Mouse (Mus musculus): ENCODE results near the gene Prpf3. TPM values are rescaled to one million over a fixed set of nuclear protein-coding genes. Genes with fewer than 3 reads are reported as not detected.

Gene Prpf3
- polyA plus RNA-seq (2015; fragmentation: Nextera tagmentation; extraction: Ambion mirVana) = 25.4 and 27.7 TPM in 2 replicates

GRCm38 (mm10) chr3:95855502-95856089 is at the start of gene Prpf3:
TSS of gene Prpf3 (minus strand) at chr3:95855885.

GRCm38 (mm10) chr3:95904568-95904967 is 48.9 kb upstream of the Prpf3 start, which contains the start of gene Car14:
TSS of gene Car14 (minus strand) at chr3:95904691.

DNA sequence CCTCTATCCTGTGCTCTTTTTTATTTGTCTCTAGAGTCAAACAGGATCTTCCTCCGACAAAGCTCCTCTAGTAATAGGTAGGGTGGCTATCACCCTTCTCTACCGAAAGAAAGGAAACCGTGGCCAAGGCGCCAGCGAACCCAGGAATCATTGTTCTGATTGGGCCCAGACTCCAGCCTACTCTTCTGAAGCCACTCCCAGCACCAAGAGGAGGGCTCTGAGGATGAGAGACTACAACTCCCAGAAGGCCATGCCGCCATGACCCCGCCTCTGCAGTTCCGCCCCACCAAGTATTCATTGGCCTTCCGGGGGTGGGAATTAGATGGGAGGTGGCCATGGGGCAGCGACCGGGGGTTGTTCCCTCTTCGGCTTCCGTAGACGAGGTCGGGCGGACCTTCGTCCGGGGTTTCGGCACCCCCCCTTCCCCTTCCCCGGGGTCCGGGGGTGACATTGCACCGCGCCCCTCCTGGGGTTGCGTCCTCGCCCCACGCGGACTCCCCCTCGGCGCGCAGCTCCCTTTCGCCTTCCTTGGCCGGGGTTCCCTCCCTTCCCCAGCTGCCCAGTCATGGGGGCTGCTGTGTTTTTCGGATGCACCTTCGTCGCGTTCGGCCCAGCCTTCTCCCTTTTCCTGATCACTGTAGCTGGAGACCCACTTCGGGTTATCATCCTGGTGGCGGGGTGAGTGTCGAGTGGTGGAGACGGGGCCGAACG is 38.1 kb upstream of the Prpf3 start, which contains the start of gene Aph1a:
Gene Aph1a (plus strand): TSS at position 364 of the 711 bp plus-strand sequence.

DNA sequence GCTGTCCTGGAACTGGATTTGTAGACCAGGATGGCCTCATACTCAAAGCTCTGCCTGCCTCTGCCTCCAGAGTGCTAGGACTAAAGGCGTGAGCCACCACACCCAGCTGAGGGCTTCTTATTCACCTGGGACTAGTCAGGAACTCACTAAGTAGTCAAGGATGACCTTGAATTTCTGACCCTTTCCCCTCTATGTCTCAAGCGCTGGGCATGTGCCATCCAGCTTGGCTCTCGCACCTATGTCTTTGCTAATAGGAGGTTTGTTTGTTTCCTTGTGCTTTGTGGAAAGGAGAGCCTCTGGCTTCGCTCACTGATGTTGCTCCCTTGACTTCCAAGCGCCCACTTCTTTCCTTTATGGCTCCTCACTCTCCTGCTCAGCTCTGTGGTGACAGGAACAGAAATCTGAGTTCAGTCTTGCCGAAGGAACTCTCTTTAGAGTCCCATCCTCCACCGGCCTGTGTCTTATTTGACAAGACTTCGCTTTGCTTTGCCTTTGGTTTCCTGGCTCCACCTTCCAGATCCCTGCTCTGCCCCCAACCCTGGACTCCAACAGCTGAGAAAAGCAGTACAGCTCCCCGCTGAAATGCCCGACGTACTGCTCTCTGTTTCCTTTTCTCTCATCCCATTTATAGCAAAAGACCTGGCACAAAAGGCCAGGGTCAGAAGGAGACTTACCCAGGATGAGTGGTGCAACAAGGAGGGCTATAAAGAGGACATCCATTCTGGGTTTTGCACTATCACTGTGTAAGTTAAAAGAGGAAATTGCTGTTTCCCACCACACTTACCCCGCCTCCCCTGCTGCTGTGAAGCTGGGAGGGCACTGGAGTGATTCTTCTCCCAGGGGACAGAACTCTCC is 35.8 kb upstream of the Prpf3 start, which contains the start of gene BC028528:
Gene BC028528 (minus strand): TSS at position 795 of the 855 bp plus-strand sequence.

DNA sequence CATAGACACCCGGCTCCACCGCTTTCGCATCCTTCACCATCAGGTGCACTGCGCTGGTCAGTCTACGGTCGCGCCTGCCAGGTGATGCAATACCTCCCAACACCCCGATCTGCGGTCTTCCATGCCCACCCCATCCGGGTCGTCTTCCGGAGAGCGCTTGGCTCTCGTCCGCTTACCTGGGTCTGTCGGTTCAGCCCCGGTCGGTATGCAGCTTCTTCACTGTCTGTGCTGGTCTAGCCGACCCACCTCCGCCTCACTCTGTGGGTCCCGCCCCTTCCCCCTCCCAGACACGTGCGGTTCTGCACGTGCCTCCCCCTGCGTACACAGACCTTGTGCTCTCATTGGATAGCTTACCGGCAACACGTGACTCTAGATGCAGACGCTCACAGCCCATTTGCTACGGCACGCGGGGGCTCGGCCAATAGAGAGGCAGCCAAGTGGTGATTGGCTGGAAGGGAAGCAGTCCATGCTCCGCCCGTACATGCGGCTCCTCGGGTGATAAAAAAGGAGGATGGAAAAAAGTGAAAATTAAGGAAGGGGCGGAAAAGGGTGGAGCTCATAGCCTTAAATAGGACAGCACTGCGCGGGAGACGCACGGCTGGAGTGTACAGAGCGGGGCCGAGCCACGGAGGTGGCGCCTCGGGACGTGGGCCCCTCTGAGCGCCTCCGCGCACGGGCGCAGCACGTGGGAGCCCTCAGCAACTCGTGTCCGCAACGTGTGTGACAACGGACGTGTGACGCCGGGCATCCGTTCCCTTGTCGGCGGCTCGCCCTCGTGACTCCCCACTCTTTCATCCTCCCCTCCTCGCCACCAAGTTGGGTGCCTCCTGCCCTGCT is 26.5 kb upstream of the Prpf3 start, which contains the start of gene Ciart:
Gene Ciart (minus strand): TSS at position 273 of the 837 bp plus-strand sequence.

DNA sequence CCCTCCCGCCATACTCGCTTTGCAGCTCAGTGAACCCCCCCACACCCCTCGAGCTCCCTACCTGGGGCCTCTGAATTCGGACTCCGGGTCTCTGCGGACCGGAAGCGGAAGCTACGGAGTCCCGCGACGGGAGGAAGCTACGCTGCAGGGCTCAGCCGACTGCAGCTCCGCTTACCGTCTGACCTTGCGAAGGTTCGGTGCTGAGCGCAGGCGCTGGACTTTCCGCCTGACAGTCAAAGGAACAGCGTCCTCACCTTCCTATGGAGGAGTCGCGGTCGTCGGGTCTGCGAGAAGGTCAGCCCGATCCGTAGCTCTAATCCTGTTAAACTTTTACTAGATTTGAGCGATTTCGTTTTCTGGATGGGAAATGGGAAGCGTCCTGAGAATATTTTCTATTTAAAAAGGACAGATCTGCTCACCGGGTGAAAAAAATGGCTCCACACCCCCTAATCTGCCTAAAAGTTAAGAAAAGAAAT is 15.7 kb upstream of the Prpf3 start, which contains the start of gene Mrps21:
Gene Mrps21 (minus strand): TSS at position 128 of the 476 bp plus-strand sequence.

GRCm38 (mm10) chr3:95818571-95819288 is 37.0 kb downstream of the Prpf3 start, which contains the start of gene Rprd2:
TSS of gene Rprd2 (minus strand) at chr3:95818863.

Other genes with a start within 250 kb of the Prpf3 start
- gene Ensa, start 230.9 kb downstream of the Prpf3 start, polyA plus RNA-seq (2015; fragmentation: Nextera tagmentation; extraction: Ambion mirVana) = 40.4 and 42.2 TPM in 2 replicates
- 55.0 and 55.3 TPM in 2 replicates for gene Mcl1, start 197.1 kb downstream of the Prpf3 start, polyA plus RNA-seq (2015; fragmentation: Nextera tagmentation; extraction: Ambion mirVana)
- 1.9 and 3.0 TPM in 2 replicates for gene Adamtsl4, start 168.0 kb downstream of the Prpf3 start, polyA plus RNA-seq (2015; fragmentation: Nextera tagmentation; extraction: Ambion mirVana)
- 26.6 and 30.1 TPM in 2 replicates for gene Ecm1, start 116.3 kb downstream of the Prpf3 start, polyA plus RNA-seq (2015; fragmentation: Nextera tagmentation; extraction: Ambion mirVana)
- gene Tars2, start 95.7 kb downstream of the Prpf3 start, polyA plus RNA-seq (2015; fragmentation: Nextera tagmentation; extraction: Ambion mirVana) = 30.3 and 33.5 TPM in 2 replicates
- 13.3 and 13.6 TPM in 2 replicates for gene Rprd2, start 37.0 kb downstream of the Prpf3 start, polyA plus RNA-seq (2015; fragmentation: Nextera tagmentation; extraction: Ambion mirVana)
- gene Mrps21, start 15.6 kb upstream of the Prpf3 start, polyA plus RNA-seq (2015; fragmentation: Nextera tagmentation; extraction: Ambion mirVana) = 226 and 236 TPM in 2 replicates
- gene Ciart, start 26.4 kb upstream of the Prpf3 start, polyA plus RNA-seq (2015; fragmentation: Nextera tagmentation; extraction: Ambion mirVana) = 0.75 and 1.0 TPM in 2 replicates
- 18.9 and 21.4 TPM in 2 replicates for gene BC028528, start 36.1 kb upstream of the Prpf3 start, polyA plus RNA-seq (2015; fragmentation: Nextera tagmentation; extraction: Ambion mirVana)
- gene Aph1a, start 38.1 kb upstream of the Prpf3 start, polyA plus RNA-seq (2015; fragmentation: Nextera tagmentation; extraction: Ambion mirVana) = 18.8 and 19.8 TPM in 2 replicates
- 0.22 and 0.42 TPM in 2 replicates for gene Car14, start 48.8 kb upstream of the Prpf3 start, polyA plus RNA-seq (2015; fragmentation: Nextera tagmentation; extraction: Ambion mirVana)
- 238 and 265 TPM in 2 replicates for gene Anp32e, start 73.4 kb upstream of the Prpf3 start, polyA plus RNA-seq (2015; fragmentation: Nextera tagmentation; extraction: Ambion mirVana)
- 16.2 and 21.1 TPM in 2 replicates for gene Plekho1, start 140.1 kb upstream of the Prpf3 start, polyA plus RNA-seq (2015; fragmentation: Nextera tagmentation; extraction: Ambion mirVana)
- 23.9 and 26.4 TPM in 2 replicates for gene Vps45, start 202.6 kb upstream of the Prpf3 start, polyA plus RNA-seq (2015; fragmentation: Nextera tagmentation; extraction: Ambion mirVana)
- gene Otud7b, start 248.6 kb upstream of the Prpf3 start, polyA plus RNA-seq (2015; fragmentation: Nextera tagmentation; extraction: Ambion mirVana) = 11.7 and 13.6 TPM in 2 replicates

Measured in spleen, postnatal 0 days (tissue).